Mouse (Mus musculus) thymus, adult 2 months (tissue): Measurements from ENCODE around the gene Trip10. TPM values are rescaled to one million over a fixed set of nuclear protein-coding genes. Genes with fewer than 3 reads are reported as not detected.
"Not testable (repeated sequence)": the region's sequence is repeated elsewhere in the genome, so short reads cannot be mapped to it uniquely, and the experiment has no call there.

Source experiments
- DNase-seq: peaks from one replicate; pipeline ENCODE4 v3.0.0; 2021
- H3K27ac ChIP-seq: fragments of 200-500 bp; 2 replicates; pipeline ENCODE4 v1.5.1; 2012; ENCODE audit warnings: low read length, control low read depth; ENCODE audit not compliant: control insufficient read depth, insufficient read depth
- H3K27me3 ChIP-seq: fragments of 200-500 bp; 2 replicates; pipeline ENCODE4 v1.6.1; 2012; ENCODE audit warnings: mild to moderate bottlenecking, low read length, moderate library complexity, mixed read lengths; ENCODE audit not compliant: control insufficient read depth, insufficient read depth
- H3K36me3 ChIP-seq: fragments of 200-500 bp; 2 replicates; pipeline ENCODE4 v1.6.1; 2012; ENCODE audit warnings: mild to moderate bottlenecking, low read length, moderate library complexity; ENCODE audit not compliant: control insufficient read depth, insufficient read depth
- H3K4me1 ChIP-seq: fragments of 200-500 bp; replicated peaks from 2 replicates; pipeline ENCODE4 v1.6.1; 2012; ENCODE audit warnings: low read length; ENCODE audit not compliant: control insufficient read depth, insufficient read depth
- H3K4me3 ChIP-seq: fragments of 200-500 bp; 2 replicates; pipeline ENCODE4 v1.5.1; 2012; ENCODE audit warnings: mild to moderate bottlenecking, low read length, control low read depth, moderate library complexity; ENCODE audit not compliant: control insufficient read depth, insufficient read depth
- CTCF ChIP-seq: fragments of 200-500 bp; IDR thresholded peaks from 2 replicates; pipeline ENCODE4 v1.5.1; 2012; ENCODE audit warnings: mild to moderate bottlenecking, control low read depth, low read length, moderate library complexity, borderline replicate concordance; ENCODE audit not compliant: control insufficient read depth, poor library complexity, insufficient read depth; ENCODE audit errors: extremely low read depth
- POLR2A ChIP-seq: fragments of 200-500 bp; IDR thresholded peaks from 2 replicates; pipeline ENCODE4 v1.6.1; 2012; ENCODE audit warnings: mild to moderate bottlenecking, low read length, control low read depth, moderate library complexity; ENCODE audit not compliant: control insufficient read depth, poor library complexity, insufficient read depth; ENCODE audit errors: extremely low read depth
- WGBS: fragments of 180-500 bp; shearing (Covaris S2); methylation state at CpG from one replicate; pipeline ENCODE4 v1.1.7; 2018; 5-methylcytosine and 5-hydroxymethylcytosine counted together
- polyA plus RNA-seq: library from polyadenylated mRNA; depleted of rRNA; stranded (reverse); fragments of >200 nt; gene quantifications from 2 replicates; pipeline ENCODE4 v1.2.3, GENCODE M21; 2012

Trip10 gene
- polyA plus RNA-seq, 1 experiment = 14.8 TPM

DNA sequence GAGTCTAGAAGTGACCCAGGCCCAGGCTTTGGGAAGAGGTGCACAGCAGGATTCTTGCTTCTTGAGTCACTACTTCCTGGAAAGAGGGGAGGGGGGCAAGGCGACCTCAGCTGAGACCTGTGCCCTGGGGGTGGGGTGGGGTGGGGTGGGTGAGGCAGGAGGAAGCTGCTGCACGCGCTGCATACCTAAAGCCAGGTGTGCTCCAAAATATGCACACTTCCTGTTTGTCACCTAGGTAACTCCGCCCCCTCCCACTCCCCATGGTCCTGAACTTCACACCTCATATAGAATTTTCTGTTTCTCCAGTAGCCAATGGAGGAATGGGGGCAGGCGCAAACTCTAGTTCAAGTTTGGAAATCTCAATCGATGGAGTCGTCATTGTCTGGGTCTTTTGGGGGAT is 24.6 kb downstream of the Trip10 start:
- 67% methylated on average over 7 of the region's 7 CpGs for WGBS
- peaks cover 21% of the 10 kb centered on the region for H3K4me1 ChIP-seq
- no peak for TF ChIP-seq CTCF
- TF ChIP-seq POLR2A = no peak
- H3K27me3 ChIP-seq = no peaks in the 10 kb centered on the region
- no peak overlapping the region for H3K4me3 ChIP-seq
- no peak overlapping the region for H3K27ac ChIP-seq
- DNase-seq = no peak
- H3K36me3 ChIP-seq = no peaks in the 10 kb centered on the region

DNA sequence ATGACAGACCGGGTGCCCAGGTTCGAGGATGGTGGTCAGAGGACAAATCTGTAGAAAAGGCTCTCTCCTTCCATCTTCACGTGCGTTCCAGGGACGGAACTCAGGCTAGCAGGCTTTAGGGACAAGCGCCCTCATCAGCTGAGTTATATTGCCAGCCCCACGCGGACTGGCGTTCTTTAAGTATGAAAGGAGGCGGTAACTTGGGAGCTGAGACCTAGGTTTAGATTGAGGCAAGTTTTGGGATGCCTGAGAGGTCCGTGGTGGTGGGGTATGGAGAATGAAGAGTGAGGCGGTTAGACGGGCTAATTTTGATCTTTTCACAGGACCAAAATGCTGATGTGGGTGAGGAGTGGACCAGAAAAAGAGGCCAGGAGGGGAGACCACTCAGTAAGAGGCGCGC is 25.4 kb downstream of the Trip10 start:
- H3K27ac ChIP-seq = peak overlapping the region; percentile 22; the same call in 1 of the 2 replicates
- H3K4me1 ChIP-seq = peaks cover 21% of the 10 kb centered on the region

DNA sequence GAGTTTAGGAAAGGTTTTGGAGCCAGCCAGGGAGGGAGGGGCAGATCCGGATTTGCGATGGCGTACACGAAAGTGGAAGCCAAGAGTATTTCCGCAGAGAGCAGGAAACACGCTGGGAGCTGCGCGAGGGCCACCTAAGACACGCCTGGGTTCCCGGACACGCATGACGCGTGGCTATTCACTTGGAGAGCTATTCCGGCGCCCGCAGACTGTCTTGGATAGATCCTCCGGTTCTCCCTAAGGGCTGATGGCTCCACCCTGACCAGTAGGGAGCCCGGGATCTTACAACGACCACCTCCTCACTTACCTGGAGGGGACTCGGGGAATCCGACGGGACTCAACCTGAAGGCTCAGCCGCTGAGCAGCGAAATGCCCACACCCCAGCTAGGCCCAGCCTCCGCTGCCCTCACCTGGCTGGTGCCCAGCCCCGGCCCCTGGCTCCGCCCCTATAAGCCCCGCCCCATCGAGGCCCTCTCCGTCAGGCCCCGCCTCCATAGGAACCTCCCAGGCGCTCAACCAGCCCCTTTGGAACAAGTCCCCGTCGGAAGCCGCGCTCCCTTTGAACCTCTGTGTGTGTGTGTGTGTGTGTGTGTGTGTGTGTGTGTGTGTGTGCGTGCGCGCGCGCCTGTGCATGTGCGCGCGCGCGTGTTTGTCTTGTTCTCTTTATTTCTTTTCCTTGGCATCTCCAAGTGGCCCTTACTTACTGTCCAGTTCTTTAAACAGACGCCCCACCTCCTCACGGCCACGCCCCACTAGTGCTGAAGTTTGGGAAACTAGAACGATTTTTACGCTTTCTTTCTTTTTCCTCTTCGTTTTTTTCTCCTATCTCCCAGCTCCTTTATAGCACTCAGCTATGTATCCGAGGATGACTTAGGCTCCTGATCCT is 26.1 kb downstream of the Trip10 start:
- peak; percentile 86 for DNase-seq
- peak overlapping the region; percentile 22; the same call in 1 of the 2 replicates for H3K27ac ChIP-seq
- whole genome bisulfite sequencing = under 1% methylated on average over 49 of the region's 53 CpGs
- H3K36me3 ChIP-seq = no peaks in the 10 kb centered on the region
- H3K27me3 ChIP-seq = no peaks in the 10 kb centered on the region
- H3K4me1 ChIP-seq = peaks cover 25% of the 10 kb centered on the region
- peak overlapping the region; percentile 55 for H3K4me3 ChIP-seq
- TF ChIP-seq POLR2A (no peak), CTCF (no peak)

More for the DNA sequence above, 25.4 kb downstream of the Trip10 start:
- TF ChIP-seq CTCF (no peak), POLR2A (no peak)
- Histone ChIP-seq H3K4me3 (peak overlapping the region; percentile 55), H3K27me3 (no peaks in the 10 kb centered on the region), H3K36me3 (no peaks in the 10 kb centered on the region)
- 11% methylated on average over 15 of the region's 15 CpGs for WGBS
- no peak for DNase-seq

DNA sequence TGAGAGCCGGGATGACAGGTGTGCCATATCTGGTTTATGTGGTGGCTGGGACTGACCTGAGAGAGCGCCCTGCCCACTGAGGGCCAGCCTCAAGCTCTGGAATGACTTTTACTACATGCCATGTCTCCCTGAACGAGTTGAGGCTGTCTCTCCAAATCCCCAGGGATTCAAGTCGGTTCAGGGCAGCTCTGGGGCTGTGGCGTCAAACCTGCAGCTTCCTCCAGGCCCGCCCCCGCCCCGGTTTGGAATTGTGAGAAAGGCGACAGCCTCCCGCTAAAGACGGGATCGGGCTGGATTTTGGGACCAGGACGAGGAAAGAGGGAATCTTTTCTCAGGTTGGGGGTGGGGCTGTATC is 26.7 kb downstream of the Trip10 start:
- TF ChIP-seq POLR2A (no peak), CTCF (no peak)
- no peaks in the 10 kb centered on the region for H3K36me3 ChIP-seq
- H3K4me3 ChIP-seq = peak overlapping the region; percentile 55
- H3K27me3 ChIP-seq = no peaks in the 10 kb centered on the region
- no peak overlapping the region for H3K27ac ChIP-seq
- DNase-seq = no peak
- 2% methylated on average over 13 of the region's 13 CpGs for WGBS
- H3K4me1 ChIP-seq = peaks cover 28% of the 10 kb centered on the region

DNA sequence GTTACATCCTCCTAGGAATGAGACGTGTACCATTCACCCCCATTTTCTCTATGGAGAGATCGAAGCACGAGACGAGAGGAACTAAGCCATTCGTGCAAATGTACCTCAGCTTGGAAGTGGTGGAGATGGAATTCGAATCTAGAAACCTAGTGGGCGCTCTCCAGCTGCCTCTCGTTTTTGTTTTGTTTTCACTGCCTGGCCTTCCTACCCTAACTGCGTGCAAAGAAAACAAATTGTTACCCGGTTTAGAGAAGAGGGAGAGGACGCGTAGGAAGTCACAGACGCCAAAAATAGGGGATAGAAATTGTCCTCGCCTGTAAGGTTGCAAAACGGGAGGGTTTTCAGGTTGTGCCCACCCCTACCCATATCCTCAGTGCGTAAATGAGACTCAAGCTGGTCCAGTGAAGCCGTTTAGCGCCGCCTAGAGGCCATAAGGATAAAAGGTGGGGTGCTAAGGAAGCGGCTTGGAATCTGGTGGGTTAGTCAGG is 27.4 kb downstream of the Trip10 start:
- no peaks in the 10 kb centered on the region for H3K36me3 ChIP-seq
- peak overlapping the region; percentile 62 for H3K27ac ChIP-seq
- WGBS = under 1% methylated on average over 20 of the region's 20 CpGs
- no peaks in the 10 kb centered on the region for H3K27me3 ChIP-seq
- H3K4me3 ChIP-seq = peak overlapping the region; percentile 60
- TF ChIP-seq CTCF (peak; percentile 71; the same call in 1 of the 2 replicates), POLR2A (no peak)
- peaks cover 34% of the 10 kb centered on the region for H3K4me1 ChIP-seq
- DNase-seq = peak; percentile 76

DNA sequence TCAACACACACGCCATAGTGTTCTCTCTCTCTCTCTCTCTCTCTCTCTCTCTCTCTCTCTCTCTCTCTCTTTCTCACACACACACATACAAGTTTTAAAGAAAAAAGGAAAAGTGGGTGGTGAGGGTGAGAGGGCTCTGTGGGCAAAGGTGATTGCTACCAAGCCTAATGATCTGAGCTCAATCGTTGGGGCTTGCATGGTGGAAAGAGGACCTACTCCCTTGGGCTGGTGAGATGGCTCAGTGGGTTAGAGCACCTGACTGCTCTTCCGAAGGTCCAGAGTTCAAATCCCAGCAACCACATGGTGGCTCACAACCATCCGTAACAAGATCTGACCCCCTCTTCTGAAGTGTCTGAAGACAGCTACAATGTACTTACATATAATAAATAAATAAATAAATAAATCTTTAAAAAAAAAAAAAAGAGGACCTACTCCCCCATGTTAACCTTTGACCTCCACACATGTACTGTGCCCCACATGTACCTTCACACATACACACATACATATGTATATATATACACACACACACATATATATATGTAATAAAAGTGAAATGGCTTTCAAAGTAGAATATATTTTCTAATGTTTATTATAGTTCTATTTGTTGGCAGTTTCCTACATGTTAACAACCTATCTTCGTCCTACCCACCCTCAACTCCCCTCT is 28.5 kb downstream of the Trip10 start:
- not testable (repeated sequence) for DNase-seq, H3K4me3 ChIP-seq, H3K36me3 ChIP-seq, H3K27me3 ChIP-seq, H3K27ac ChIP-seq
- 87% methylated on average over 5 of the region's 5 CpGs for WGBS
- H3K4me1 ChIP-seq = peaks cover 38% of the 10 kb centered on the region
